Mouse (Mus musculus): ENCODE data around the gene Tacc2. TPM values are rescaled to one million over a fixed set of nuclear protein-coding genes. Genes with fewer than 3 reads are reported as not detected.

The Tacc2 gene
- polyA plus RNA-seq, 1 experiment, result 66.7 TPM

DNA sequence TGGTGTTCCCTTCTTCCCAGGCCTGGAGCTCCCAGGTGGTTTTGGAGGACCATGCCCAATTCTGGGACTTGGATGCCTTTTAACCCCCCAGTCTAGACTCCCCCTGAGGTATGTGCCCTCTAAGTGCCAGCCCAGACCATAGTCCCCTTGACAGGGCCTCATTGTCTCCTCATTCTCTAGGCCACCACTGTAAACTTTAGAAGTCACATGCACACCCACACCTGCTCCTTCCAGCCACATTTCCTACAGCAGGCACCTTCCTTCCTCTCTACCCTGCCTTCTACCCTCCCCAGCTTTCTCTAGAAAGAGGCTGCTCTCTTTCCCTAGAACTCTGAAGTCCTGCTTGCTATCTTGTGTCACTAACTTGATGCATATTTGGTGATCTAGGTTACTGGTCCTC lies 121.2 kb downstream of the Tacc2 start:
- H3K4me1 ChIP-seq (ENCODE audit: control insufficient read depth, insufficient read depth, low read length), result peaks cover 48% of the 10 kb centered on the region
- no peaks in the 10 kb centered on the region for H3K27me3 ChIP-seq (ENCODE audit: control insufficient read depth, insufficient read depth, low read length)
- TF ChIP-seq CTCF (IDR thresholded peaks at IDR 0.05; ENCODE audit: borderline replicate concordance, insufficient read depth, low read depth, low read length), result no peak
- no peak for TF ChIP-seq POLR2A (IDR thresholded peaks at IDR 0.05; ENCODE audit: borderline replicate concordance, insufficient read depth, low read length)
- H3K27ac ChIP-seq (ENCODE audit: insufficient read depth, low read length), result no peak overlapping the region
- no peak for DNase-seq
- H3K4me3 ChIP-seq (replicated peaks; ENCODE audit: insufficient read depth, low read depth, low read length), result no peak overlapping the region

DNA sequence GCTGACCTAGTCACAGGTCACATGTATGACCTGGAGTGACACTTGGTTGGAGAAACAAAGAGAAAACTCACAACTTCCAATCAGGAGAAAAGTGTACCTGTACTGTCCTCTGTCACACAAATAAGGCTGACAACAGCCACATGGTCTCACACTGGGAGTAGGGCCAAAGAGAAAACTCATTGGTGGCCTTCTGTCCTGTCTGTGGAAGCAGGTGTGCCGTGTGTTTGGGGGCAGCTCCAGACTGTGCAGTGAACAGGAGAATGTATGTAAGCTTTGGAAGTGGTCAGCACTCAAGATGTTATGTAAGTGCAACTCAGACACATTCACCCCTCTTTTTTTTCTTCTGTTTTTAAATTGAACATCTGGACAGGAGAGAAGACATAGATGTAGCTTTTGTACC lies 124.1 kb downstream of the Tacc2 start:
- H3K4me3 ChIP-seq (replicated peaks; ENCODE audit: insufficient read depth, low read depth, low read length), result no peak overlapping the region
- no peak for TF ChIP-seq CTCF (IDR thresholded peaks at IDR 0.05; ENCODE audit: borderline replicate concordance, insufficient read depth, low read depth, low read length)
- TF ChIP-seq POLR2A (IDR thresholded peaks at IDR 0.05; ENCODE audit: borderline replicate concordance, insufficient read depth, low read length), result no peak
- DNase-seq, result peak; percentile 24 to 58
- WGBS, result 10% methylated on average over 1 of the region's 1 CpGs
- H3K27me3 ChIP-seq (ENCODE audit: control insufficient read depth, insufficient read depth, low read length), result no peaks in the 10 kb centered on the region
- H3K27ac ChIP-seq (ENCODE audit: insufficient read depth, low read length), result no peak overlapping the region
- H3K4me1 ChIP-seq (ENCODE audit: control insufficient read depth, insufficient read depth, low read length), result peaks cover 40% of the 10 kb centered on the region

- H3K4me1 ChIP-seq (ENCODE audit: control insufficient read depth, insufficient read depth, low read length), result peaks cover 54% of the 10 kb centered on the region
- H3K27ac ChIP-seq (ENCODE audit: insufficient read depth, low read length), result no peak overlapping the region
- TF ChIP-seq POLR2A (IDR thresholded peaks at IDR 0.05; ENCODE audit: borderline replicate concordance, insufficient read depth, low read length), result no peak
- TF ChIP-seq CTCF (IDR thresholded peaks at IDR 0.05; ENCODE audit: borderline replicate concordance, insufficient read depth, low read depth, low read length), result no peak
- no peak overlapping the region for H3K4me3 ChIP-seq (replicated peaks; ENCODE audit: insufficient read depth, low read depth, low read length)
- DNase-seq, result peak in 1 of 2 experiments; percentile 27
- WGBS, result 54% methylated on average over 2 of the region's 2 CpGs
- no peaks in the 10 kb centered on the region for H3K27me3 ChIP-seq (ENCODE audit: control insufficient read depth, insufficient read depth, low read length)
Measured at GRCm38 (mm10) chr7:130705230-130705629, 128.0 kb downstream of the Tacc2 start.

DNA sequence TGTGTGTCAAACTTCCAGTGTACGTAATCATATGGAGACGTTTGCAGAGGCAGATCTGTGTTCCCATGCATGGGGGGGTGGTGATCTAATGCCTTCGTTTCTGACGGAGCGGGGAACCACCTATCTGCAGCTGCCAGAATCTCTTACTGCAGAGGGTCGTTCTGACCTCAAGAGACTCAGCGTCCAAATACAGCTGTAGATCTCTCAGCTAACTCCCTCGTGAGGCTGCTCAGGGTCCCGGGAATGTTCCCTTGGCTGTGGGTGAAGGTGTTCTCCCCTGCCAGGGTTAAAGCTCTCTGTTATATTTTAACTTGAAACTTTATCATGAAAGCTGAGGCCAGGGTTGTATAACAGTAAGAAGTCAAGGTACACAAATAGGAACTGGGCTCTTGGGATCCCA lies 131.7 kb downstream of the Tacc2 start:
- 69% methylated on average over 9 of the region's 9 CpGs for WGBS
- no peak for DNase-seq
- no peak overlapping the region for H3K27ac ChIP-seq (ENCODE audit: insufficient read depth, low read length)
- TF ChIP-seq CTCF (IDR thresholded peaks at IDR 0.05; ENCODE audit: borderline replicate concordance, insufficient read depth, low read depth, low read length) (no peak), POLR2A (IDR thresholded peaks at IDR 0.05; ENCODE audit: borderline replicate concordance, insufficient read depth, low read length) (no peak)
- H3K4me3 ChIP-seq (replicated peaks; ENCODE audit: insufficient read depth, low read depth, low read length), result no peak overlapping the region
- H3K27me3 ChIP-seq (ENCODE audit: control insufficient read depth, insufficient read depth, low read length), result no peaks in the 10 kb centered on the region
- H3K4me1 ChIP-seq (ENCODE audit: control insufficient read depth, insufficient read depth, low read length), result peaks cover 48% of the 10 kb centered on the region

- H3K4me1 ChIP-seq (ENCODE audit: control insufficient read depth, insufficient read depth, low read length), result peaks cover 47% of the 10 kb centered on the region
- peak; percentile 62 to 81 for DNase-seq
- H3K27ac ChIP-seq (ENCODE audit: insufficient read depth, low read length), result peak overlapping the region; percentile 26; the same call in 1 of the 2 replicates
- H3K4me3 ChIP-seq (replicated peaks; ENCODE audit: insufficient read depth, low read depth, low read length), result no peak overlapping the region
- TF ChIP-seq CTCF (IDR thresholded peaks at IDR 0.05; ENCODE audit: borderline replicate concordance, insufficient read depth, low read depth, low read length) (no peak), POLR2A (IDR thresholded peaks at IDR 0.05; ENCODE audit: borderline replicate concordance, insufficient read depth, low read length) (no peak)
- 19% methylated on average over 9 of the region's 9 CpGs for WGBS
- no peaks in the 10 kb centered on the region for H3K27me3 ChIP-seq (ENCODE audit: control insufficient read depth, insufficient read depth, low read length)
Measured at GRCm38 (mm10) chr7:130709372-130710274, 132.4 kb downstream of the Tacc2 start.

- H3K27ac ChIP-seq (ENCODE audit: insufficient read depth, low read length), result no peak overlapping the region
- H3K27me3 ChIP-seq (ENCODE audit: control insufficient read depth, insufficient read depth, low read length), result no peaks in the 10 kb centered on the region
- no peak overlapping the region for H3K4me3 ChIP-seq (replicated peaks; ENCODE audit: insufficient read depth, low read depth, low read length)
- WGBS, result 95% methylated on average over 7 of the region's 7 CpGs
- TF ChIP-seq CTCF (IDR thresholded peaks at IDR 0.05; ENCODE audit: borderline replicate concordance, insufficient read depth, low read depth, low read length), result no peak
- no peak for TF ChIP-seq POLR2A (IDR thresholded peaks at IDR 0.05; ENCODE audit: borderline replicate concordance, insufficient read depth, low read length)
- peaks cover 62% of the 10 kb centered on the region for H3K4me1 ChIP-seq (ENCODE audit: control insufficient read depth, insufficient read depth, low read length)
- DNase-seq, result no peak
Measured at GRCm38 (mm10) chr7:130711851-130712250, 134.6 kb downstream of the Tacc2 start.

- Histone ChIP-seq H3K4me1 (ENCODE audit: control insufficient read depth, insufficient read depth, low read length) (peaks cover 59% of the 10 kb centered on the region), H3K4me3 (replicated peaks; ENCODE audit: insufficient read depth, low read depth, low read length) (no peak overlapping the region), H3K27me3 (ENCODE audit: control insufficient read depth, insufficient read depth, low read length) (no peaks in the 10 kb centered on the region), H3K27ac (ENCODE audit: insufficient read depth, low read length) (no peak overlapping the region)
- WGBS, result 62% methylated on average over 6 of the region's 6 CpGs
- TF ChIP-seq CTCF (IDR thresholded peaks at IDR 0.05; ENCODE audit: borderline replicate concordance, insufficient read depth, low read depth, low read length) (no peak), POLR2A (IDR thresholded peaks at IDR 0.05; ENCODE audit: borderline replicate concordance, insufficient read depth, low read length) (no peak)
- DNase-seq, result no peak
Measured at GRCm38 (mm10) chr7:130713319-130713718, 136.1 kb downstream of the Tacc2 start.

GRCm38 (mm10) chr7:130715467-130715866 lies 138.2 kb downstream of the Tacc2 start:
- Histone ChIP-seq H3K27ac (ENCODE audit: insufficient read depth, low read length) (peak overlapping the region; percentile 83), H3K4me1 (ENCODE audit: control insufficient read depth, insufficient read depth, low read length) (peaks cover 54% of the 10 kb centered on the region), H3K4me3 (replicated peaks; ENCODE audit: insufficient read depth, low read depth, low read length) (no peak overlapping the region), H3K27me3 (ENCODE audit: control insufficient read depth, insufficient read depth, low read length) (no peaks in the 10 kb centered on the region)
- TF ChIP-seq POLR2A (IDR thresholded peaks at IDR 0.05; ENCODE audit: borderline replicate concordance, insufficient read depth, low read length), result no peak
- TF ChIP-seq CTCF (IDR thresholded peaks at IDR 0.05; ENCODE audit: borderline replicate concordance, insufficient read depth, low read depth, low read length), result no peak
- WGBS, result 8% methylated on average over 3 of the region's 3 CpGs
- DNase-seq, result peak; percentile 90 to 96
